Comparison of ENCODE assay signal across 13 mouse cellular contexts in genomic region chr7:73586717-73587116, GRCm38 (mm10). TPM values are rescaled to one million over a fixed set of nuclear protein-coding genes. Genes with fewer than 3 reads are reported as not detected.
DNase-seq lines count a peak whose midpoint lies in the region; TF ChIP-seq lines count a peak whose summit lies in the region.
"Had no signal": no experiment of that assay in that cellular context is flagged by ENCODE, and none has a peak within 500 bp of the region (broad histone marks: within the 10 kb centered on the region; RNA-seq: fewer than 3 reads in every experiment).

No protein-coding gene starts in this region.

- no peak for TF ChIP-seq POLR2A in embryonic fibroblast, embryonic 13.5 days (IDR thresholded peaks at IDR 0.05; ENCODE audit: low read depth, low read length)

- no peak for TF ChIP-seq CTCF in embryonic fibroblast, embryonic 13.5 days (IDR thresholded peaks at IDR 0.05; ENCODE audit: borderline replicate concordance, insufficient read depth, low read length)

- H3K27ac ChIP-seq in embryonic fibroblast, embryonic 13.5 days (ENCODE audit: insufficient read depth, low read length) = peak overlapping the region; percentile 95
- H3K27ac ChIP-seq: hindbrain, embryonic 13.5 days; liver, embryonic 12.5 days; midbrain, embryonic 15.5 days had no signal

- intact Hi-C loops in left cerebral cortex, postnatal 4 days (cut with DNase I) = no loop called here

- DNase-seq in left cerebral cortex, adult 11 months (ENCODE audit: low spot score) = peak; percentile 63
- DNase-seq in left cerebral cortex, postnatal 4 days = no peak
- DNase-seq in brain, adult 2 months (ENCODE audit: low read depth, low spot score) = peak; percentile 89
- peak; percentile 44 to 68 for DNase-seq in right cerebral cortex, postnatal 36 days (ENCODE audit: low spot score in 2 of 2)
- no peak for DNase-seq in spleen, postnatal 10 days (ENCODE audit: low spot score in 2 of 2)
- DNase-seq in kidney, postnatal 25 days = no peak
- DNase-seq: adrenal gland, adult 8-10 months; cerebellum, postnatal 36 days had no signal

- peaks cover 22% of the 10 kb centered on the region for H3K4me1 ChIP-seq in embryonic fibroblast, embryonic 13.5 days (ENCODE audit: control insufficient read depth, insufficient read depth, low read length)

- H3K4me3 ChIP-seq in embryonic fibroblast, embryonic 13.5 days (ENCODE audit: insufficient read depth, low read length) = no peak overlapping the region
- H3K4me3 ChIP-seq: hindbrain, embryonic 13.5 days; kidney, embryonic 15.5 days; liver, embryonic 12.5 days; midbrain, embryonic 15.5 days had no signal

RNA-seq across cellular contexts. Expression of gene Chd2, which starts 45.1 kb away (rescaled TPM):
- total RNA-seq in left cerebral cortex, postnatal 4 days (2021) = 10 to 100 TPM; 52.5 to 57.9 TPM
- 45.2 and 51.4 TPM in 2 replicates for polyA plus RNA-seq in embryonic fibroblast, embryonic 13.5 days (2011; ENCODE audit: insufficient read length, low read depth, missing spikeins)

Comparison
In these comparisons a context has a peak if more than half of its experiments do, and no peak if none do; other contexts are left out.
1. DNase-seq: peak in left cerebral cortex, adult 11 months (single experiment), brain, adult 2 months (single experiment) and right cerebral cortex, postnatal 36 days (2 of 2); none in left cerebral cortex, postnatal 4 days (single experiment), spleen, postnatal 10 days (0 of 2) and kidney, postnatal 25 days (0 of 2).